Mouse (Mus musculus): ENCODE results near the gene Tbc1d5.

DNA sequence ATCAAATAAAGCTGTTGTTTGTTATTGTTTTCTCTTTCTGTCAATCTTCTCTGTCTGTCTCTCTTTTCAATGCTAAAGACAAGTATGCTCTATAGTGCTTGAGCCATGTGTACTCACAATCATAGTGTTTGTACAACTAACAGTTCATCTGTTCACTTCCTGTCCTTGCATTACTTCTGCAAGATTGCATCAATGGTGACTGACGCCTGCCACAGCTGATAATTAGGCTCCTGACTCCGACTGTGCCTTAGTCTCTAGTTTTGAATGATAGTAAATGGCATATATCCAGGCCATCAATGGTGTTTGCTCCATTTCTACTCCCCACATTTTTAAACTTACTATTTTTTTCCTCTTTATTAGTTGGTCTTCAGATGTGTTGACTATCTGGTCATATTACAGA is 162.8 kb downstream of the Tbc1d5 start:
- no peak for TF ChIP-seq CTCF (conservative IDR thresholded peaks at IDR 0.05; ENCODE audit: insufficient read depth, insufficient read length, low read depth, low read length)
- TF ChIP-seq POLR2A (IDR thresholded peaks at IDR 0.05; ENCODE audit: low read depth, low read length) = no peak

All from kidney, adult 2 months (tissue).